Mouse (Mus musculus) midbrain, embryonic 12.5 days (tissue): Measurements from ENCODE around the gene Tbcc. TPM values are rescaled to one million over a fixed set of nuclear protein-coding genes. Genes with fewer than 3 reads are reported as not detected.
A peak's percentile ranks its signal among the peaks of the same experiment; 100 is the strongest.
"Not testable (repeated sequence)": the region's sequence is repeated elsewhere in the genome, so short reads cannot be mapped to it uniquely, and the experiment has no call there.

Source experiments
- ATAC-seq: fragments of 200-750 bp; cut with Nextera tagmentation; 2 replicates; pipeline ENCODE4 v1.8.0; 2017; ENCODE audit warnings: low read depth, moderate TSS enrichment, moderate library complexity; ENCODE audit not compliant: low FRiP score
- H3K27ac ChIP-seq: fragments of 300-500 bp; sonication (generic); replicated peaks from 2 replicates; pipeline ENCODE4 v1.5.1; 2016; ENCODE audit warnings: mild to moderate bottlenecking
- H3K27me3 ChIP-seq: fragments of 300-500 bp; sonication (generic); 2 replicates; pipeline ENCODE4 v1.6.1; 2016; ENCODE audit warnings: mild to moderate bottlenecking
- H3K36me3 ChIP-seq: fragments of 300-500 bp; sonication (generic); 2 replicates; pipeline ENCODE4 v1.6.1; 2016
- H3K4me1 ChIP-seq: fragments of 300-500 bp; sonication (generic); 2 replicates; pipeline ENCODE4 v1.6.1; 2016
- H3K4me2 ChIP-seq: fragments of 300-500 bp; sonication (generic); replicated peaks from 2 replicates; pipeline ENCODE4 v1.6.1; 2016; ENCODE audit warnings: mild to moderate bottlenecking, moderate library complexity
- H3K4me3 ChIP-seq: fragments of 300-500 bp; sonication (generic); 2 replicates; pipeline ENCODE4 v1.5.1; 2016; ENCODE audit warnings: mild to moderate bottlenecking
- H3K9ac ChIP-seq: fragments of 300-500 bp; sonication (generic); replicated peaks from 2 replicates; pipeline ENCODE4 v1.6.1; 2016; ENCODE audit warnings: mild to moderate bottlenecking, moderate library complexity
- H3K9me3 ChIP-seq: fragments of 300-500 bp; sonication (generic); 2 replicates; pipeline ENCODE4 v1.6.1; 2016; ENCODE audit warnings: mild to moderate bottlenecking
- WGBS: fragments of 180-500 bp; shearing (Covaris S2); methylation state at CpG from one replicate; pipeline ENCODE4 v1.1.7; 2016; 5-methylcytosine and 5-hydroxymethylcytosine counted together
- polyA plus RNA-seq: library from polyadenylated mRNA; unstranded; fragments of >200 nt; fragmentation: Nextera tagmentation; extraction: Ambion mirVana; gene quantifications from 2 replicates; pipeline ENCODE4 v1.2.1, GENCODE M21; 2016

Gene Tbcc
- 68.4 and 75.1 TPM in 2 replicates for polyA plus RNA-seq

DNA sequence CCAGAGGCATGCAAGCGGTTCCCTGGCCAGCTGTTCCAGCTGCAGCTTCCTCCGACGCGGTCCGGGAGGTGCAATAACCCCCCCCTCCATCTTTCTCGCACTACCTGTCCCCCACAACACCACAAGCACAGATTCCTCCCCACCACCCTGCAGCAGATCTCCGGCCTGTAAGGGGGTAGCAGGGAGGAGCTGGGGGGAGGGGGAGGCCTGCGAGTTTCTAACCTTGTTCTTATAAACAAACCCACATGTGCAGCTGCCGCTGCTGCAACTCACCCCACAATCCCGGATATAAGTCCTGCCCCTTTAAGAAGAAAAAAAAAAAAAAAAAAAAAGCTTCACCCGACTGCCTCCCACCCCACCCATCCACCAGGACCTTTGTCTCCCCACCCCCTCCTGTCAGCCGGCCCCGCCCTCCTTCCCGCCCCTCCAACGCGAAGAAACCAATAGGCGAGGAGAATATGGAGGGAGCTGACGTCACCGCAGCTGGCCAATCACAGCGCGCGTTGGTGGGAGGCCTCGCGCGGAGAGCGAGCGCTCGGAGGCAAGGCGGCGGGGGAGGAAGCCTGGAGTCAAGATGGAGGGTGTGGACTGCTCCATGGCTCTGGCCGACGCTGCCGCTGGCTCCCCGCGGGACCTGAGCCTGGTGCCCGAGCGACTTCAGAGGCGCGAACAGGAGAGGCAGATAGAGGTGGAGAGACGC lies at the start of gene Tbcc:
Gene Tbcc (plus strand): TSS at position 569 of the 700 bp plus-strand sequence.
- H3K4me1 ChIP-seq: peaks cover 35% of the 10 kb centered on the region
- H3K9me3 ChIP-seq: no peaks in the 10 kb centered on the region
- peak within 1 kb of the TSS; percentile 81 for H3K4me3 ChIP-seq
- peak within 1 kb of the TSS; percentile 96 for H3K27ac ChIP-seq
- peak within 1 kb of the TSS; percentile 94 for H3K9ac ChIP-seq
- 0% methylated on average over 40 of the region's 40 CpGs for WGBS
- peak within 1 kb of the TSS; percentile 93 for H3K4me2 ChIP-seq
- no peaks in the 10 kb centered on the region for H3K27me3 ChIP-seq
- peak; percentile 92 for ATAC-seq
- H3K36me3 ChIP-seq: peaks cover 9% of the 10 kb centered on the region; the same call in 1 of the 2 replicates

- Histone ChIP-seq H3K4me1 (peaks cover 13% of the 10 kb centered on the region), H3K4me3 (no peak overlapping the region), H3K4me2 (no peak overlapping the region), H3K36me3 (no peaks in the 10 kb centered on the region), H3K27ac (no peak overlapping the region), H3K27me3 (no peaks in the 10 kb centered on the region), H3K9ac (no peak overlapping the region), H3K9me3 (no peaks in the 10 kb centered on the region)
- ATAC-seq: no peak
- 88% methylated on average over 2 of the region's 2 CpGs for WGBS
Observed at GRCm38 (mm10) chr17:46843022-46843421, 47.5 kb upstream of the Tbcc start.

- no peak overlapping the region for H3K27ac ChIP-seq
Observed at GRCm38 (mm10) chr17:46843716-46844115, 46.8 kb upstream of the Tbcc start.

DNA sequence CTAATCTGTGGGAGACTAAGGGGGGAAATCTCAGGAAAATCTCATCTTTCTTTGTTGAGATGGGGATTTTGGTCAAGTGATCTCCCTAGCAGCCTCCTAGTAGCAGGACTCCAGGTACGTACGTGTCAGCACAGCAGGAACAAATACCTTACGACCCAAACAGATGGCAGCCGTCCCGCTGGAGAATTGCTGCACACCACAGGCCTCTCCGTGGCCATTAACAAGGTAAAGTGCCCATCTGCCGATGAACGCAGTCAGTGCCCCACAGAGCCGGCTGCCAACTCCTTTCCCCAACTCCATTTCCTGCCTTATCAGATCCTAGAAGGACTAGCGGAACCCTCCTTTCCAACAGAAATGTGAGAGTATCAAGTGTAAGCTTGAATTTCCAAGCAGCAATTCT lies 45.7 kb upstream of the Tbcc start:
- Histone ChIP-seq H3K36me3 (no peaks in the 10 kb centered on the region), H3K4me3 (no peak overlapping the region), H3K9ac (no peak overlapping the region), H3K27me3 (no peaks in the 10 kb centered on the region), H3K4me2 (no peak overlapping the region), H3K27ac (0 out of 2 replicates have a peak overlapping the region, but pooled peaks have one; percentile 25), H3K4me1 (peaks cover 10% of the 10 kb centered on the region; the same call in 1 of the 2 replicates), H3K9me3 (no peaks in the 10 kb centered on the region)
- ATAC-seq: no peak
- WGBS: 69% methylated on average over 10 of the region's 10 CpGs

More at GRCm38 (mm10) chr17:46843716-46844115, 46.8 kb upstream of the Tbcc start:
- H3K4me3 ChIP-seq: no peak overlapping the region
- WGBS: 67% methylated on average over 7 of the region's 7 CpGs
- H3K4me2 ChIP-seq: no peak overlapping the region
- no peaks in the 10 kb centered on the region for H3K27me3 ChIP-seq
- H3K4me1 ChIP-seq: peaks cover 10% of the 10 kb centered on the region; the same call in 1 of the 2 replicates
- H3K9ac ChIP-seq: no peak overlapping the region
- no peak for ATAC-seq
- H3K36me3 ChIP-seq: no peaks in the 10 kb centered on the region
- H3K9me3 ChIP-seq: no peaks in the 10 kb centered on the region

GRCm38 (mm10) chr17:46845262-46845661 lies 45.2 kb upstream of the Tbcc start:
- Histone ChIP-seq H3K4me1 (peaks cover 10% of the 10 kb centered on the region; the same call in 1 of the 2 replicates), H3K27ac (0 out of 2 replicates have a peak overlapping the region, but pooled peaks have one; percentile 25), H3K36me3 (no peaks in the 10 kb centered on the region), H3K4me3 (no peak overlapping the region), H3K9me3 (no peaks in the 10 kb centered on the region), H3K9ac (no peak overlapping the region), H3K27me3 (no peaks in the 10 kb centered on the region), H3K4me2 (no peak overlapping the region)
- WGBS: 90% methylated on average over 12 of the region's 12 CpGs
- ATAC-seq: no peak

GRCm38 (mm10) chr17:46846573-46846972 lies 43.9 kb upstream of the Tbcc start:
- H3K9ac ChIP-seq, H3K9me3 ChIP-seq, ATAC-seq, H3K27me3 ChIP-seq, H3K36me3 ChIP-seq, H3K4me2 ChIP-seq, H3K4me3 ChIP-seq, H3K27ac ChIP-seq: not testable (repeated sequence)
- H3K4me1 ChIP-seq: peaks cover 10% of the 10 kb centered on the region; the same call in 1 of the 2 replicates
- 93% methylated on average over 18 of the region's 18 CpGs for WGBS

- ATAC-seq: no peak
- H3K9ac ChIP-seq: no peak overlapping the region
- H3K4me3 ChIP-seq: no peak overlapping the region
- 91% methylated on average over 7 of the region's 7 CpGs for WGBS
- H3K9me3 ChIP-seq: no peaks in the 10 kb centered on the region
- H3K27me3 ChIP-seq: no peaks in the 10 kb centered on the region
- H3K4me2 ChIP-seq: no peak overlapping the region
- peaks cover 10% of the 10 kb centered on the region; the same call in 1 of the 2 replicates for H3K4me1 ChIP-seq
- no peak overlapping the region for H3K27ac ChIP-seq
- H3K36me3 ChIP-seq: no peaks in the 10 kb centered on the region
Observed at GRCm38 (mm10) chr17:46847206-46847605, 43.3 kb upstream of the Tbcc start.

DNA sequence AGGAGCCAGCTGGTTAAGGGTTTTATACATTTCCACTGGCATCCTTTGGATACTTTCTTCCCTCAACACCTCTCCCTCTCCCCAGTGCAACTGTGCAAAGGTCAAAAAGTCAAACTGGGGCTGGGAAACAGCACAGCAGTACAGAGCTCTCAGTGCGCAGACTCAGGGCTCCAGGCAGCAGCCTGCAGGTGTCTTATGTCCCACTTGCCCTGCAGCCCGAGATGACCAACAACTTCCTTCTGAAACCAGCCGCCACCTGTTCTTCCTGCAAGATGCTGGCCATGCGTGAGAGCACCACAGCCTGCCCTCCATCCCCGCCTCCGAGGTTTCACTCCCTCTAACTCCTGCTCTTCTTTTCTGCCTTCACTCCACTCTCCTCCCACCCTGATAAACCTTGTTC lies 37.8 kb upstream of the Tbcc start:
- no peak overlapping the region for H3K9ac ChIP-seq
- WGBS: 48% methylated on average over 6 of the region's 6 CpGs
- no peaks in the 10 kb centered on the region for H3K9me3 ChIP-seq
- H3K4me3 ChIP-seq: no peak overlapping the region
- no peaks in the 10 kb centered on the region for H3K36me3 ChIP-seq
- H3K27ac ChIP-seq: peak overlapping the region; percentile 67
- peaks cover 22% of the 10 kb centered on the region for H3K4me1 ChIP-seq
- H3K4me2 ChIP-seq: no peak overlapping the region
- ATAC-seq: no peak
- no peaks in the 10 kb centered on the region for H3K27me3 ChIP-seq

DNA sequence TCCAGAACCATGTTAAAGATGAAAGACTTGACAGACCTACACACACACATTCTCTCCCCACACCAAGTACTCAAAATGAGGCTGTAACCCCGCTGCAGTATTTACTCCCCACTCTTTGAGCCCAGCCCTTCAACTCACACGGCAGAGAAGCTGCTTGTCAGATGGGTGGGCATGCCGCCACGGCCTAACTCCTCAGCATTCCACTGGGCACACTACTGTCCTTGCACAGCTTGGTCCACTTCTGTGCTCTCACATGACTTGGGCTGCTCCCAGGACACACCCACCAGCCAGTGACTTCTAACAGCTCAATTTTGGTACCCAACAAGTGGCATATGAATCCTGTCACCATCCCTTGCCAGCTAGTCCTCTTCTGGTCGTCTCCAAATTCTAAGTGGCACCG lies 37.2 kb upstream of the Tbcc start:
- no peaks in the 10 kb centered on the region for H3K9me3 ChIP-seq
- no peak for ATAC-seq

DNA sequence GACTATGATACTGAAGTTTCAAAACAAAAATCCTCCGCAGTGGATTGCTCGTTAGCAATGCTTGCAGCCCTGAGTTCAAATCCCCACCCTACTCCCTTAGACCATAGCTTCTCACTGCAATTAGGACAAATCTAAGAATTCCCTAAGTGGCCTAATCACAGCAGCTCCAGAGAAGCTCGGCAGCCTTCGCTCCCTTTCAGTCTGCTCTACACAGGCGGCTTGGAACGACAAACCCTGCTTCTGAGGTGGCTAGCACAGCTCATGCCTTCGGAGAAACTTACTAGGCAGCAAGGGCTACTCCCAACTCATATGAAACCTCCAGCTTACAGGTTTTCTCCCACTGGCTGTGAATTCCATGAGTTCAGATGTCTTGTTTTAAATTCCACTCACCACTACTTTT lies 36.4 kb upstream of the Tbcc start:
- Histone ChIP-seq H3K4me2 (no peak overlapping the region), H3K9ac (no peak overlapping the region), H3K27me3 (no peaks in the 10 kb centered on the region), H3K4me1 (peaks cover 25% of the 10 kb centered on the region), H3K4me3 (no peak overlapping the region), H3K27ac (peak overlapping the region; percentile 100), H3K36me3 (no peaks in the 10 kb centered on the region), H3K9me3 (no peaks in the 10 kb centered on the region)
- ATAC-seq: no peak
- WGBS: 89% methylated on average over 7 of the region's 7 CpGs

More for the DNA sequence above, 37.2 kb upstream of the Tbcc start:
- no peak overlapping the region for H3K4me2 ChIP-seq
- no peak overlapping the region for H3K4me3 ChIP-seq
- H3K27me3 ChIP-seq: no peaks in the 10 kb centered on the region
- H3K9ac ChIP-seq: no peak overlapping the region
- peaks cover 22% of the 10 kb centered on the region for H3K4me1 ChIP-seq
- peak overlapping the region; percentile 67 for H3K27ac ChIP-seq
- H3K36me3 ChIP-seq: no peaks in the 10 kb centered on the region
- 63% methylated on average over 6 of the region's 6 CpGs for WGBS

GRCm38 (mm10) chr17:46854640-46855110 lies 35.8 kb upstream of the Tbcc start:
- Histone ChIP-seq H3K4me3 (0 out of 2 replicates have a peak overlapping the region, but pooled peaks have one; percentile 10), H3K27ac (peak overlapping the region; percentile 100), H3K4me1 (peaks cover 25% of the 10 kb centered on the region), H3K9ac (no peak overlapping the region), H3K27me3 (no peaks in the 10 kb centered on the region), H3K4me2 (peak overlapping the region; percentile 35), H3K9me3 (no peaks in the 10 kb centered on the region), H3K36me3 (no peaks in the 10 kb centered on the region)
- 79% methylated on average over 8 of the region's 8 CpGs for WGBS
- no peak for ATAC-seq

GRCm38 (mm10) chr17:46855328-46856106 lies 35.0 kb upstream of the Tbcc start:
- H3K9me3 ChIP-seq: no peaks in the 10 kb centered on the region
- H3K4me2 ChIP-seq: peak overlapping the region; percentile 71
- H3K9ac ChIP-seq: peak overlapping the region; percentile 100
- H3K4me3 ChIP-seq: peak overlapping the region; percentile 99
- WGBS: 74% methylated on average over 15 of the region's 15 CpGs
- no peak for ATAC-seq
- no peaks in the 10 kb centered on the region for H3K36me3 ChIP-seq
- no peaks in the 10 kb centered on the region for H3K27me3 ChIP-seq
- H3K4me1 ChIP-seq: peaks cover 28% of the 10 kb centered on the region
- peak overlapping the region; percentile 100 for H3K27ac ChIP-seq
